Mouse (Mus musculus) MEL (cell line): ENCODE results near the gene Prdm10. TPM values are rescaled to one million over a fixed set of nuclear protein-coding genes. Genes with fewer than 3 reads are reported as not detected.

Source experiments
- DNase-seq: peaks from one replicate; pipeline ENCODE4 v3.0.0; 2011; ENCODE audit warnings: low read depth, low spot score
- H3K27ac ChIP-seq: 2 replicates; pipeline ENCODE4 v1.5.1; 2012; ENCODE audit warnings: low read depth, mild to moderate bottlenecking, control low read depth, low read length, moderate library complexity; ENCODE audit not compliant: control insufficient read depth
- H3K27me3 ChIP-seq, 2 experiments: fragments of 150-350 bp in 1 of 2; sonication (generic) in 1 of 2; 2 replicates each; pipeline ENCODE4 v1.6.1; 2012; ENCODE audit warnings: low read length in 2 of 2, mild to moderate bottlenecking in 2 of 2, improper control_type of control experiment in 1 of 2, moderate library complexity in 1 of 2; ENCODE audit not compliant: insufficient read depth in 2 of 2, control insufficient read depth in 1 of 2
- H3K36me3 ChIP-seq, 2 experiments: 2 replicates each; pipeline ENCODE4 v1.6.1; 2012 to 2014; ENCODE audit warnings: low read length in 2 of 2, improper control_type of control experiment in 1 of 2, inconsistent platforms in 1 of 2, mild to moderate bottlenecking in 1 of 2; ENCODE audit not compliant: insufficient read depth in 2 of 2, control insufficient read depth in 1 of 2
- H3K4me1 ChIP-seq, 2 experiments: fragments of 150-350 bp in 1 of 2; sonication (generic) in 1 of 2; 2 replicates each; pipeline ENCODE4 v1.6.1; 2012; ENCODE audit warnings: low read length in 2 of 2, improper control_type of control experiment in 1 of 2, mild to moderate bottlenecking in 1 of 2; ENCODE audit not compliant: insufficient read depth in 2 of 2, control insufficient read depth in 1 of 2
- H3K4me3 ChIP-seq, 2 experiments: fragments of 150-350 bp in 1 of 2; sonication (generic) in 1 of 2; 2 replicates each; pipeline ENCODE4 v1.5.1; 2012; ENCODE audit warnings: low read depth in 2 of 2, low read length in 2 of 2, mild to moderate bottlenecking in 2 of 2, moderate library complexity in 2 of 2, control low read depth in 1 of 2, improper control_type of control experiment in 1 of 2; ENCODE audit not compliant: control insufficient read depth in 1 of 2, insufficient read depth in 1 of 2
- H3K79me2 ChIP-seq: 2 replicates; pipeline ENCODE4 v1.6.1; 2012; ENCODE audit warnings: mild to moderate bottlenecking, low read length, moderate library complexity; ENCODE audit not compliant: control insufficient read depth, poor library complexity, insufficient read depth
- H3K9ac ChIP-seq: 2 replicates; pipeline ENCODE4 v1.6.1; 2012; ENCODE audit warnings: low read depth, mild to moderate bottlenecking, control low read depth, low read length, moderate library complexity; ENCODE audit not compliant: control insufficient read depth, poor library complexity, severe bottlenecking
- H3K9me3 ChIP-seq: fragments of 150-350 bp; sonication (generic); replicated peaks from 2 replicates; pipeline ENCODE4 v1.6.1; 2012; ENCODE audit warnings: mild to moderate bottlenecking, low read length, improper control_type of control experiment, moderate library complexity; ENCODE audit not compliant: insufficient read depth
- BHLHE40 ChIP-seq: IDR thresholded peaks from 2 replicates; pipeline ENCODE4 v1.6.1; 2012; ENCODE audit warnings: low read depth, mild to moderate bottlenecking, inconsistent platforms, low read length, improper control_type of control experiment, borderline replicate concordance
- CHD2 ChIP-seq: IDR thresholded peaks from 2 replicates; pipeline ENCODE4 v1.6.1; 2011; ENCODE audit warnings: low read length, improper control_type of control experiment
- GABPA ChIP-seq: IDR thresholded peaks from 2 replicates; pipeline ENCODE4 v1.6.1; 2012; ENCODE audit warnings: low read depth, mild to moderate bottlenecking, inconsistent platforms, low read length, improper control_type of control experiment, moderate library complexity
- GATA1 ChIP-seq: IDR thresholded peaks from 2 replicates; pipeline ENCODE4 v1.6.1; 2011; ENCODE audit warnings: low read depth, low read length, improper control_type of control experiment
- HCFC1 ChIP-seq: IDR thresholded peaks from 2 replicates; pipeline ENCODE4 v1.6.1; 2012; ENCODE audit warnings: low read depth, mild to moderate bottlenecking, inconsistent platforms, low read length, improper control_type of control experiment, moderate library complexity
- JUND ChIP-seq: IDR thresholded peaks from 2 replicates; pipeline ENCODE4 v1.6.1; 2011; ENCODE audit warnings: low read depth, mild to moderate bottlenecking, improper control_type of control experiment, low read length
- KAT2A ChIP-seq: conservative IDR thresholded peaks from 2 replicates; pipeline ENCODE4 v1.6.1; 2012; ENCODE audit warnings: low read depth, low read length, improper control_type of control experiment, inconsistent platforms
- MAFK ChIP-seq: IDR thresholded peaks from 2 replicates; pipeline ENCODE4 v1.6.1; 2011; ENCODE audit warnings: low read depth, mild to moderate bottlenecking, low read length, improper control_type of control experiment, borderline replicate concordance
- MAZ ChIP-seq: IDR thresholded peaks from 2 replicates; pipeline ENCODE4 v1.6.1; 2012; ENCODE audit warnings: low read depth, mild to moderate bottlenecking, inconsistent platforms, low read length, improper control_type of control experiment
- MYC ChIP-seq: IDR thresholded peaks from 2 replicates; pipeline ENCODE4 v1.6.1; 2011; ENCODE audit warnings: low read depth, mild to moderate bottlenecking, low read length, improper control_type of control experiment, moderate library complexity
- NELFE ChIP-seq: IDR thresholded peaks from 2 replicates; pipeline ENCODE4 v1.6.1; 2011; ENCODE audit warnings: low read depth, low read length, improper control_type of control experiment
- NRF1 ChIP-seq: IDR thresholded peaks from 2 replicates; pipeline ENCODE4 v1.6.1; 2014; ENCODE audit warnings: low read depth, mild to moderate bottlenecking, inconsistent platforms, low read length, improper control_type of control experiment, moderate library complexity; ENCODE audit not compliant: poor library complexity, insufficient read depth, severe bottlenecking
- POLR2A ChIP-seq, 2 experiments: IDR thresholded peaks; 2 replicates each; pipeline ENCODE4 v1.6.1; 2011 to 2012; ENCODE audit warnings: low read length in 2 of 2, mild to moderate bottlenecking in 2 of 2, control low read depth in 1 of 2, improper control_type of control experiment in 1 of 2, low read depth in 1 of 2, moderate library complexity in 1 of 2; ENCODE audit not compliant: control insufficient read depth in 1 of 2, insufficient read depth in 1 of 2, poor library complexity in 1 of 2
- SMC3 ChIP-seq: IDR thresholded peaks from 2 replicates; pipeline ENCODE4 v1.6.1; 2011; ENCODE audit warnings: low read depth, low read length, improper control_type of control experiment
- TAL1 ChIP-seq: IDR thresholded peaks from 2 replicates; pipeline ENCODE4 v1.6.1; 2012; ENCODE audit warnings: mild to moderate bottlenecking, inconsistent platforms, low read length, moderate library complexity, mixed read lengths
- TBP ChIP-seq: IDR thresholded peaks from 2 replicates; pipeline ENCODE4 v1.8.0; 2011; ENCODE audit warnings: low read depth, low read length, improper control_type of control experiment
- TCF12 ChIP-seq: IDR thresholded peaks from 2 replicates; pipeline ENCODE4 v1.6.1; 2014; ENCODE audit warnings: low read depth, mild to moderate bottlenecking, inconsistent platforms, low read length, improper control_type of control experiment, moderate library complexity
- USF1 ChIP-seq: IDR thresholded peaks from 2 replicates; pipeline ENCODE4 v1.6.1; 2014; ENCODE audit warnings: low read depth, mild to moderate bottlenecking, inconsistent platforms, low read length, improper control_type of control experiment, moderate library complexity
- ZC3H11A ChIP-seq: IDR thresholded peaks from 2 replicates; pipeline ENCODE4 v1.6.1; 2012; ENCODE audit warnings: low read depth, mild to moderate bottlenecking, inconsistent platforms, low read length, improper control_type of control experiment
- ZKSCAN1 ChIP-seq: IDR thresholded peaks from 2 replicates; pipeline ENCODE4 v1.6.1; 2012; ENCODE audit warnings: low read depth, mild to moderate bottlenecking, inconsistent platforms, low read length, improper control_type of control experiment, moderate library complexity
- polyA plus RNA-seq, 2 experiments: library from polyadenylated mRNA; stranded (reverse) in 1 of 2; unstranded in 1 of 2; fragments of >175 nt in 1 of 2; fragments of >200 nt in 1 of 2; gene quantifications; 2 replicates each; pipeline versions ENCODE4 v1.2.1 to v1.2.4; 2012; ENCODE audit warnings: low replicate concordance in 2 of 2, low read depth in 1 of 2; ENCODE audit not compliant: insufficient read length in 2 of 2, insufficient read depth in 1 of 2, missing spikeins in 1 of 2
- total RNA-seq: library from RNA; depleted of rRNA; stranded (reverse); fragments of 300-350 nt; gene quantifications from 2 replicates; pipeline ENCODE4 v1.2.3, GENCODE M21; 2012

Gene Prdm10
- total and polyA plus RNA-seq, 3 experiments: 3.4 to 8.7 TPM; not detected in 1

DNA sequence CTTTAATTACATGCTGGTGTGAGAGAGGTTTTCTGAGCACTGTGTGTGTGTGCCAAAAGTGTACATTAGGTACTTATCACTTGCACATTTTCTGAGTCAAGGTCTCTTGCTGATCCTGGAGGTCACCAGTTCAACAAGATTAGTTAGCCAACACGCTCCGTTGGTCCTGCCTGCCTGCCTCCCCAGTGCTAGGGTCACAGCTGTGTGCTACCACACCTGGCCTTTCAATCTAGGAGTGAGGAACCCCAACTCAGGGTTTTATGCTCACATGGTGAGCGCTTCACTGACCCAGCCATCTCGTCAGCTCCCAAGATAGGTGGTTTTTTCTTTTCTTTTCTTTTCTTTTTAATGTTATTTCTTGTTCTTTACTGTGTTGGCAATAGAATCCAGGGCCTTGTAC lies 11.6 kb downstream of the Prdm10 start:
- H3K9ac ChIP-seq: no peak overlapping the region

DNA sequence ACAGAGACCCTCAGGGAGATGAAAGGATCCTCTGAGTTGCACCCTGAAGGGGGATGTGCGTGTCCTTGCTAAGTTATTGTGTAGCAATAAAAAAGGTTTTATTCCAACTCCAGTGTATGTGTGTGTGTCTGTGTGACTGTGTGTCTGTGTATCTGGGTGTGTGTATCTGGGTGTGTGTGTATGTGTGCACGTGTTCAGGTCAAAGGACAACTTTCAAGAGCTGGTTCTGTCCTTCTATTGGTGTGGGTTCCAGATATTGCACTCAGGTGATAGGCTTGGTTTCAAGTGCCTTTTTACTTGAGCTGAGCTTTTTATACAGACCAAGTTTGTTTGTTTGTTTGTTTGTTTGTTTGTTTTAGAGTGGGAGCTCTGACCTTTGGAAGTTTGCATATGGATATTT lies 12.9 kb downstream of the Prdm10 start:
- H3K27ac ChIP-seq: no peak overlapping the region
- no peak overlapping the region for H3K4me3 ChIP-seq
- no peak for DNase-seq
- 0 out of 2 replicates have a peak, but pooled peaks cover 2% of the 10 kb centered on the region for H3K79me2 ChIP-seq
- no peak overlapping the region for H3K9ac ChIP-seq
- peaks cover 5 to 9% of the 10 kb centered on the region in 2 experiments; a peak in 2 of 4 replicates for H3K4me1 ChIP-seq
- TF ChIP-seq NELFE (no peak), SMC3 (no peak), HCFC1 (no peak), NRF1 (no peak), TBP (no peak), KAT2A (no peak), MYC (no peak), MAFK (no peak), GATA1 (no peak), POLR2A (IDR thresholded peaks at IDR 0.05; ENCODE audit: control insufficient read depth in 1 of 2, insufficient read depth in 1 of 2, low read depth in 1 of 2, low read length in 2 of 2, poor library complexity in 1 of 2) (no peak), CHD2 (no peak)
- no peaks in the 10 kb centered on the region for H3K9me3 ChIP-seq
- peaks cover 0 to 6% of the 10 kb centered on the region in 2 experiments; a peak in 1 of 4 replicates for H3K36me3 ChIP-seq
- H3K27me3 ChIP-seq: no peaks in the 10 kb centered on the region

More for the DNA sequence above, 11.6 kb downstream of the Prdm10 start:
- TF ChIP-seq GABPA (no peak), MAZ (no peak), JUND (no peak), TCF12 (no peak), USF1 (no peak), TAL1 (no peak), ZKSCAN1 (no peak), BHLHE40 (no peak), MYC (no peak), ZC3H11A (no peak)
- Histone ChIP-seq H3K36me3 (peaks cover 0 to 6% of the 10 kb centered on the region in 2 experiments; a peak in 1 of 4 replicates), H3K9me3 (no peaks in the 10 kb centered on the region), H3K79me2 (no peaks in the 10 kb centered on the region), H3K4me3 (no peak overlapping the region), H3K4me1 (peaks cover 5 to 9% of the 10 kb centered on the region in 2 experiments; a peak in 2 of 4 replicates), H3K27ac (no peak overlapping the region), H3K27me3 (no peaks in the 10 kb centered on the region)
- DNase-seq: no peak
